Mouse (Mus musculus): Measurements from ENCODE around the gene Sec22c. TPM values are rescaled to one million over a fixed set of nuclear protein-coding genes. Genes with fewer than 3 reads are reported as not detected.

Sec22c gene
- polyA plus RNA-seq, 1 experiment from 2014 or later, result 5.1 TPM

DNA sequence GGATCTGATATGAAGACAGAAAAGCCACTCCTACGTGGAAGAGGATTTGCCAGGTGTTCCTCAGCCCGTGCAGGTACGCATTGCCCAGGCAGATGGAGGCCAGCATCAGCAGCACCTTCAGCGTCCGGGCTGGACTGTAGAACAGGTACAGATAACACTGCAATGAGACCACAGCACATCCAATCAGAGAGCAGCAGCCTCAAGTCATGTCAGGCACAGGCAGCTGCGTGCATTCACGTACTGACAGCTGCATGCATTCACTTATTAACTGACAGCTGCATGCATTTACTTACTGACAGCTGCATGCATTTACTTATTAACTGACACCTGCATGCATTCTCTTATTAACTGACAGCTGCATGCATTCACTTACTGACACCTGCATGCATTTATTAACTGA, 20.6 kb downstream of the Sec22c start:
- WGBS (ENCODE audit: insufficient replicate concordance), result 64% methylated on average over 7 of the region's 7 CpGs
- H3K36me3 ChIP-seq, result peaks cover 26% of the 10 kb centered on the region
- H3K27ac ChIP-seq, result no peak overlapping the region
- H3K4me2 ChIP-seq, result no peak overlapping the region
- H3K9ac ChIP-seq, result no peak overlapping the region
- H3K27me3 ChIP-seq (replicated peaks), result no peaks in the 10 kb centered on the region
- no peaks in the 10 kb centered on the region for H3K4me1 ChIP-seq
- no peak for ATAC-seq
- no peak overlapping the region for H3K4me3 ChIP-seq
- H3K9me3 ChIP-seq (replicated peaks), result no peaks in the 10 kb centered on the region

- ATAC-seq, result no peak
- Histone ChIP-seq H3K27ac (no peak overlapping the region), H3K4me3 (no peak overlapping the region), H3K4me2 (no peak overlapping the region), H3K27me3 (replicated peaks) (no peaks in the 10 kb centered on the region; the same call in 1 of the 2 replicates), H3K9ac (no peak overlapping the region), H3K4me1 (peaks cover 4% of the 10 kb centered on the region), H3K36me3 (peaks cover 19% of the 10 kb centered on the region), H3K9me3 (replicated peaks) (no peaks in the 10 kb centered on the region)
- WGBS (ENCODE audit: insufficient replicate concordance), result 63% methylated on average over 18 of the region's 18 CpGs
Observed at GRCm38 (mm10) chr9:121682037-121682680, 23.1 kb downstream of the Sec22c start.

DNA sequence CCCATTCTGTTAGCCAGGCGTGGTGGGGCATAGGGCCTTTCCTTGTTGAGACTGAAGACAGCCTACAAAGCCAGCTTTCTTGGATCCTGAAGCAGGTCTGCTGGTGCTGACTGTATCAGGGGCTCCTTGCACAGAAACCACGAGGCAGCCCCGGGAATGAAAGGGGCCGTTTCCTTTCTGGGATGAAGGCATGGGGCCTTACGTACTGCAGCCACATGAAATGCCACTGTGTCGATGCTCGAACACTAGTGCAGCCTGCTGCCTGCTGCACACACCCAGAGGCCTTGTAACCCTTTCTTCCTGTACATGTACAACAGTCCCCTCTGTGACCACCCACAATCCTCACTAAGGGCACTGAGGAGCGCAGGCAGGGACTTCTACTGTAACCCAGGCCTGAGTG, 24.1 kb downstream of the Sec22c start:
- peaks cover 19% of the 10 kb centered on the region for H3K36me3 ChIP-seq
- no peak overlapping the region for H3K4me2 ChIP-seq
- peaks cover 10% of the 10 kb centered on the region for H3K4me1 ChIP-seq
- no peak overlapping the region for H3K4me3 ChIP-seq
- 44% methylated on average over 8 of the region's 8 CpGs for WGBS (ENCODE audit: insufficient replicate concordance)
- H3K27ac ChIP-seq, result no peak overlapping the region
- no peaks in the 10 kb centered on the region; the same call in 1 of the 2 replicates for H3K27me3 ChIP-seq (replicated peaks)
- no peak for ATAC-seq
- no peak overlapping the region for H3K9ac ChIP-seq
- H3K9me3 ChIP-seq (replicated peaks), result no peaks in the 10 kb centered on the region

DNA sequence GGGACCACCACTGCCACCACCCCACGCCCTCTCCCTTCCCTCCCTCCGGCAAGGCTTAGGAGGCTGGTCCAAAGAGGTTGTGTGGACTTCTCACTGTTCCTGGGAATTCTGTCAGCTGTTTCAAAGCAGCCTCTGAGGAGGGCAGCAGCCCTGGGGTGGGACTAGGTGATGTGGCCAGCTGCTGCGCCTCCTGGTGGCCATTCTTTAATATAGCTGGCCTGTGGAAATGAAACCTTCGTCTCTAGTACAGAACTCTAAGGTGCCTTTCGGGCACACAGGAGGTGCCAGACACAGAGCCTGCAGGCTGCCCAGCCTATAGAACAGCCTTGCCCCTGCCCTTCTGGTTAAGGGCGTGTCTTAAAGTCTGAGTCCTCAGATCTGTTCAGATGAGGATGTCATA, 25.7 kb downstream of the Sec22c start:
- no peaks in the 10 kb centered on the region for H3K9me3 ChIP-seq (replicated peaks)
- WGBS (ENCODE audit: insufficient replicate concordance), result 23% methylated on average over 6 of the region's 6 CpGs
- ATAC-seq, result peak; percentile 34; the same call in 1 of the 2 replicates
- H3K27me3 ChIP-seq (replicated peaks), result no peaks in the 10 kb centered on the region; the same call in 1 of the 2 replicates
- peaks cover 14% of the 10 kb centered on the region for H3K4me1 ChIP-seq
- no peak overlapping the region for H3K4me3 ChIP-seq
- H3K9ac ChIP-seq, result no peak overlapping the region
- peaks cover 8% of the 10 kb centered on the region; the same call in 1 of the 2 replicates for H3K36me3 ChIP-seq
- H3K4me2 ChIP-seq, result no peak overlapping the region
- H3K27ac ChIP-seq, result no peak overlapping the region

DNA sequence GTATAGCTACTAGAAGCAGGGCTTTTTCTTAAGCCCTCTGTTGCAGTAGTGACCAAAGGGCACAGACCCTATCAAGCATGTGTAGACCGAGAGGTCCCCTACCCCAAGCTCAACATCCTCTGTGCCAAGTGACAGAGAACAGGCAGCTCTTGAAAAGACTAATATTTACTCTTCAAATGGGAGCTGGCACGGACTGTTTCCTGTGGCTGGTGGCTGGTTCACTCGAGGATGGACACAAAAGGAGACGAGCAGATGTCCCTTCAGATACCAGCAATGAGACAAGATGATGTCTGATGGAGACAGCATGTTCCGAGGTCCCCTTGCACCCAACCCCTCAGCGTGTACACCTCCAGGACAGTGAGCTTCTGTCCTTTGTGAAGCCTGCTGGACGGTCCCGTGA, 27.8 kb downstream of the Sec22c start:
- no peaks in the 10 kb centered on the region; the same call in 1 of the 2 replicates for H3K27me3 ChIP-seq (replicated peaks)
- no peak overlapping the region for H3K4me3 ChIP-seq
- no peaks in the 10 kb centered on the region for H3K36me3 ChIP-seq
- H3K4me1 ChIP-seq, result peaks cover 20% of the 10 kb centered on the region
- H3K9ac ChIP-seq, result no peak overlapping the region
- H3K9me3 ChIP-seq (replicated peaks), result no peaks in the 10 kb centered on the region
- H3K27ac ChIP-seq, result no peak overlapping the region
- H3K4me2 ChIP-seq, result no peak overlapping the region
- WGBS (ENCODE audit: insufficient replicate concordance), result 27% methylated on average over 8 of the region's 8 CpGs
- ATAC-seq, result no peak

DNA sequence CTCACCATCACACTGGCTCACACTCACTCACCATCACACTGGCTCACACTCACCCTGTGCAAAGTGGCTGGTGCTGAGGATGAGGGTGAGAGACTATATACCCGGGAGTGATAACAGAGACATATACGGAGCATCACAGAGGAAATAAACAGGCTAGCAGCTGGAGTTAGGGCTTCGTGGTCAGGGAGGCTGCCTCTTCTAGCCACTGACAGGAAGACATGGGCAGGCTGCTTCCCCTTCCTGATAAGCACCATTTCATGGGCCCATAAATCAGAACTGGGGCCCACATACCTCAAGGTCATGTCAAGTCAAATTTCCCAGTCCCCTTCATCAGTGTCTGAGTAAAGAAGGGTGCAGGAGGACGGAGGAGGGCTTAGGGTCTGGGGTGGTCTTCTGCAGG, 28.2 kb downstream of the Sec22c start:
- H3K36me3 ChIP-seq, result no peaks in the 10 kb centered on the region
- no peak overlapping the region for H3K4me2 ChIP-seq
- no peaks in the 10 kb centered on the region; the same call in 1 of the 2 replicates for H3K27me3 ChIP-seq (replicated peaks)
- H3K27ac ChIP-seq, result no peak overlapping the region
- H3K9ac ChIP-seq, result no peak overlapping the region
- H3K9me3 ChIP-seq (replicated peaks), result no peaks in the 10 kb centered on the region
- WGBS (ENCODE audit: insufficient replicate concordance), result 7% methylated on average over 4 of the region's 4 CpGs
- peaks cover 24% of the 10 kb centered on the region for H3K4me1 ChIP-seq
- no peak for ATAC-seq
- H3K4me3 ChIP-seq, result no peak overlapping the region

DNA sequence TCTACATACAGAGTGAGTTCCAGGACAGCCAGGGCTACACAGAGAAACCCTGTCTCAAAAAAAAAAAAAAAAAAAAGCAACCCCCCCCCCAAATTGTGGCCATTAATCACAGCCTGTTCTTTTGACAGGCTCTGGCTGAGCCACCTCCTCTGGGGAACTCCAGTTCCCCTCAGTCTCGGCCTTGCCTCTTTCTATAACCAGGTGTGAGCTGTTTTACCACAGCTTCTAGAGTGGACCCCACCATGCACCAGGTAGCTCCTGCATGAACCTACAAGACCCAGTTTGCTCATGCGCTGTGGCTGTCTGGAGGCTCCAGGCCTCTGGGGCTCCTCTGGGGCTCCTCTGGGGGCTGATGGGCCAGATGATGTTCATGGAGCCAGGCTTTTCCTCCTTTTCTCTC, 29.7 kb downstream of the Sec22c start:
- Histone ChIP-seq H3K27me3 (replicated peaks) (peaks cover 6% of the 10 kb centered on the region), H3K4me1 (peaks cover 34% of the 10 kb centered on the region), H3K9me3 (replicated peaks) (no peaks in the 10 kb centered on the region), H3K4me3 (no peak overlapping the region), H3K36me3 (no peaks in the 10 kb centered on the region), H3K4me2 (no peak overlapping the region), H3K9ac (no peak overlapping the region), H3K27ac (no peak overlapping the region)
- WGBS (ENCODE audit: insufficient replicate concordance), result 76% methylated on average over 2 of the region's 2 CpGs
- ATAC-seq, result no peak

GRCm38 (mm10) chr9:121675011-121675410, 30.3 kb downstream of the Sec22c start:
- H3K4me1 ChIP-seq, result peaks cover 37% of the 10 kb centered on the region
- no peak overlapping the region for H3K4me3 ChIP-seq
- no peak for ATAC-seq
- H3K27me3 ChIP-seq (replicated peaks), result peaks cover 12% of the 10 kb centered on the region
- no peak overlapping the region for H3K9ac ChIP-seq
- no peak overlapping the region for H3K27ac ChIP-seq
- H3K36me3 ChIP-seq, result no peaks in the 10 kb centered on the region
- H3K4me2 ChIP-seq, result no peak overlapping the region
- WGBS (ENCODE audit: insufficient replicate concordance), result 42% methylated on average over 9 of the region's 9 CpGs
- H3K9me3 ChIP-seq (replicated peaks), result no peaks in the 10 kb centered on the region

DNA sequence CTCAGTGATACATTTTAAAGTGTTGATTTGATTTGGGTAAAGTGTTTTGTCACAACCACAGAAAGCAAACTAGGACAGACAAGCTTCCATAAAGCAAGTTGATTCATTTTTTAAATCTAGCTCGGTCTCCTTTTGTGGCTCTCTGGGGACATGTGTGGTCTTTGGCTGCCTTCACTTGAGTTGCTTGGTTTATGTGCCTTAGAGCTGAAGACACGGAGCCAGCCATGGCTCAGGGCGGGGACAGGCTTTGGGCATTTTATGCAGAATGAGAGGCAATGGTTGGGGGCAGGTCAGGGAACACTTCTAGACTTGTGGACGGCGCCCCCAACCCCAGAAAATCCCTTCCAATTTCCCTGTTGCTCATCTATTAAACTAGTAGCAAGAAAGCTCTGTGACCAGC, 31.6 kb downstream of the Sec22c start:
- Histone ChIP-seq H3K36me3 (no peaks in the 10 kb centered on the region), H3K4me1 (peaks cover 48% of the 10 kb centered on the region), H3K27ac (no peak overlapping the region), H3K4me2 (no peak overlapping the region), H3K9ac (no peak overlapping the region), H3K4me3 (no peak overlapping the region), H3K9me3 (replicated peaks) (no peaks in the 10 kb centered on the region), H3K27me3 (replicated peaks) (peaks cover 25% of the 10 kb centered on the region)
- WGBS (ENCODE audit: insufficient replicate concordance), result 74% methylated on average over 5 of the region's 5 CpGs
- ATAC-seq, result no peak

GRCm38 (mm10) chr9:121672311-121672710, 33.0 kb downstream of the Sec22c start:
- WGBS (ENCODE audit: insufficient replicate concordance), result 17% methylated on average over 5 of the region's 5 CpGs
- Histone ChIP-seq H3K36me3 (no peaks in the 10 kb centered on the region), H3K4me2 (no peak overlapping the region), H3K27ac (no peak overlapping the region), H3K4me1 (peaks cover 45% of the 10 kb centered on the region), H3K9me3 (replicated peaks) (no peaks in the 10 kb centered on the region), H3K4me3 (no peak overlapping the region), H3K27me3 (replicated peaks) (peaks cover 39% of the 10 kb centered on the region), H3K9ac (no peak overlapping the region)
- ATAC-seq, result no peak

DNA sequence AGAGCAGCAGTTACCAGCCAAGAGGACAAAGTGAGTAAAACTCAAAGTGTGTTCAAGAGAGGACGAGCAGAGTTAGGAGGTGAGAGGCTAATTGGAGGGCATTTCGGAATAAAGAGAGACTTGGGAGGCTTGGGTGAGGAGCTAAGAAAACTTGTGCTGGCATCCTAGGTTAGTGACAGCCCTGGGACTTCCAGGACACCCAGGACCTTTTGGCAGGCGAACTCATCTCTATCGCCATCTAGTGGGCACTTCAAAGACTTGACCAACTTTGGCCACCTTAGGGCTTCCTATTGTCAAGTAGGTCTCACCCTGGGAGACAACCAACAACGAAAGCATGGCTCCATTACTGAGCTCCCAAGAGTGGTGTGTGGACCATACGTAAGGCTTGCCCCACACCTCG, 34.0 kb downstream of the Sec22c start:
- H3K27me3 ChIP-seq (replicated peaks), result peaks cover 49% of the 10 kb centered on the region
- ATAC-seq, result no peak

DNA sequence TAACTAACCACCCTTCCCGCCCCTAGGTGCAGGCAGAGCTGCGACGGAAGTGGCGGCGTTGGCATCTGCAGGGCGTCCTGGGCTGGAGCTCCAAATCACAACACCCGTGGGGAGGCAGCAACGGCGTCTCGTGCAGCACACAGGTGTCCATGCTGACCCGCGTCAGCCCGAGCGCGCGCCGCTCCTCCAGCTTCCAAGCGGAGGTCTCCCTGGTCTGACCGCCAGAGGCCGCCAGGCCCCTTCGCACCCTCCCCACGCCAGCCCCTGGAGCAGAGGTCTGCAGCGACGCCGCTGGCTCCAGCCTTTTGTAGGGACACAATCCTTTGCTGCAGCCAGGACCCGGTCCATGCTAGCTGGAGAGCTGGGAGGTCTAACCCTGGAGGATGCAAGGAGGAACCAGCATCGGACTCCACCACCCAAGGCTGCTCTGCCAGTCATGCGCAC, 35.9 kb downstream of the Sec22c start:
- Histone ChIP-seq H3K9ac (no peak overlapping the region), H3K4me3 (peak overlapping the region; percentile 23), H3K4me2 (peak overlapping the region; percentile 59), H3K9me3 (replicated peaks) (no peaks in the 10 kb centered on the region), H3K36me3 (no peaks in the 10 kb centered on the region), H3K27ac (no peak overlapping the region), H3K27me3 (replicated peaks) (peaks cover 68% of the 10 kb centered on the region), H3K4me1 (peaks cover 34% of the 10 kb centered on the region)
- under 1% methylated on average over 28 of the region's 28 CpGs for WGBS (ENCODE audit: insufficient replicate concordance)
- no peak for ATAC-seq

More for the DNA sequence above, 34.0 kb downstream of the Sec22c start:
- H3K4me2 ChIP-seq, result no peak overlapping the region
- no peak overlapping the region for H3K4me3 ChIP-seq
- no peaks in the 10 kb centered on the region for H3K9me3 ChIP-seq (replicated peaks)
- 16% methylated on average over 7 of the region's 7 CpGs for WGBS (ENCODE audit: insufficient replicate concordance)
- no peaks in the 10 kb centered on the region for H3K36me3 ChIP-seq
- H3K27ac ChIP-seq, result no peak overlapping the region
- H3K9ac ChIP-seq, result no peak overlapping the region
- H3K4me1 ChIP-seq, result peaks cover 37% of the 10 kb centered on the region

GRCm38 (mm10) chr9:121667822-121668221, 37.5 kb downstream of the Sec22c start:
- no peaks in the 10 kb centered on the region for H3K36me3 ChIP-seq
- H3K4me3 ChIP-seq, result no peak overlapping the region
- H3K4me1 ChIP-seq, result peaks cover 31% of the 10 kb centered on the region
- H3K9ac ChIP-seq, result no peak overlapping the region
- H3K9me3 ChIP-seq (replicated peaks), result no peaks in the 10 kb centered on the region
- peaks cover 82% of the 10 kb centered on the region for H3K27me3 ChIP-seq (replicated peaks)
- H3K27ac ChIP-seq, result no peak overlapping the region
- WGBS (ENCODE audit: insufficient replicate concordance), result 51% methylated on average over 11 of the region's 11 CpGs
- ATAC-seq, result no peak
- H3K4me2 ChIP-seq, result no peak overlapping the region
